Mouse (Mus musculus) lung, adult 2 months (tissue): ENCODE measurements around the gene Ubc. TPM values are rescaled to one million over a fixed set of nuclear protein-coding genes. Genes with fewer than 3 reads are reported as not detected.

Experiments used
- DNase-seq: peaks from one replicate; pipeline ENCODE4 v3.0.0; 2022
- H3K4me1 ChIP-seq: fragments of 200-500 bp; 2 replicates; pipeline ENCODE4 v1.6.1; 2011; ENCODE audit warnings: low read length; ENCODE audit not compliant: control insufficient read depth, insufficient read depth
- H3K4me3 ChIP-seq: fragments of 200-500 bp; replicated peaks from 2 replicates; pipeline ENCODE3; 2011; ENCODE audit warnings: low read depth, mild to moderate bottlenecking, control low read depth, low read length; ENCODE audit errors: extremely low read depth
- CTCF ChIP-seq: fragments of 200-500 bp; IDR thresholded peaks from 2 replicates; pipeline ENCODE4 v1.5.1; 2011; ENCODE audit warnings: mild to moderate bottlenecking, low read length, control low read depth; ENCODE audit not compliant: insufficient read depth
- POLR2A ChIP-seq: fragments of 200-500 bp; IDR thresholded peaks from 2 replicates; pipeline ENCODE4 v1.6.1; 2011; ENCODE audit warnings: low read depth, mild to moderate bottlenecking, control low read depth, low read length, borderline replicate concordance; ENCODE audit errors: extremely low read depth
- WGBS: fragments of 180-500 bp; shearing (Covaris S2); methylation state at CpG from one replicate; pipeline ENCODE4 v1.1.7; 2018; 5-methylcytosine and 5-hydroxymethylcytosine counted together
- polyA plus RNA-seq: library from polyadenylated mRNA; depleted of rRNA; stranded (reverse); fragments of >200 nt; gene quantifications from 2 replicates; pipeline ENCODE4 v1.2.3, GENCODE M21; 2012; rRNA removed

Gene Ubc
- polyA plus RNA-seq, 1 experiment, result 874 TPM

DNA sequence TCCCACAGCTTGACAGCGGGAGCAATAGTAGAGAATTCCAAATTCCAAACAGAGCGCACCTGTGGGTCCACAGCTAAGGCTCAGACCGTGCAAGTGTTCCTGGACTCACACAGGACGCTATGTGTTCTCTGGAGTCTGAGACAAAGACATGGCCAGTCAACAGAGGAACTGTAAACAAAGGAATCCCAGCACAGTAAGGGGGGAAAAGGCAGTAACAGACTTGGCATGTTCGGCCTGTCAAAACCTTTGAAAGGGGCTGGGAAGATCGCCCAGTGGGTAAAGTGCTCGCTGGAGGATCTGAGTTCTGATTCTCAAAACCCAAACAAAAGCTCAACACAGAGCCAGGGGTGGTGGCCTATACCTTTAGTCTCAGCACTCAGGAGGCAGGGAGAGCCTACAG, 52.5 kb downstream of the Ubc start:
- TF ChIP-seq POLR2A, result no peak
- TF ChIP-seq CTCF, result no peak
- WGBS, result 52% methylated on average over 7 of the region's 7 CpGs
- DNase-seq, result no peak
- no peak overlapping the region for H3K4me3 ChIP-seq
- H3K4me1 ChIP-seq, result peaks cover 8% of the 10 kb centered on the region

DNA sequence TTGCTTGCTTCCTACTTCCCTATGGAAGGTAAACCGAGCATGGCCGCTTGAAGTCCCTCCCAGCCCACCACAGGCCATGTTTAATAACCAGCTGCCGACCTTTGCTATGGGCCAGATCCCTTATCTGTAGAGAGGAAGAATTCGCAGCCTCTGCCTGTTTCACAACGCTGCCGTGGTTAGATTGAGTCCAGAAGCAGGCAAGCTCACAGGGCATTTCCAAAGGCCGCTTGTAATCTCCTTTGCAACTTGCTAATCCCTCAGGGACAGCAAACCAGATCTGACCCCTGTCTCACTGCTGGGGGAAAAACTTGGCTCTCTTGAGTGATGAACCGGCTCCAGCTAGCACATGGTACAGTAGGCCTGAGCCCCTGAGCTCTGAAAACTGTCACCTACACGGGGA, 53.0 kb downstream of the Ubc start:
- no peak for DNase-seq
- 48% methylated on average over 9 of the region's 9 CpGs for WGBS
- TF ChIP-seq CTCF, result no peak
- TF ChIP-seq POLR2A, result no peak
- H3K4me1 ChIP-seq, result peaks cover 13% of the 10 kb centered on the region
- no peak overlapping the region for H3K4me3 ChIP-seq

Other genes starting within 250 kb of the Ubc start
- 65.5 and 78.9 TPM in 2 replicates for gene Ncor2, start 211.0 kb downstream of the Ubc start, polyA plus RNA-seq
- gene Scarb1, start 49.1 kb downstream of the Ubc start, polyA plus RNA-seq, result 173 and 196 TPM in 2 replicates
- gene Gm10382, start 880 bp downstream of the Ubc start, polyA plus RNA-seq, result 0.20 and 0.25 TPM in 2 replicates
- gene Dhx37, start 43.9 kb upstream of the Ubc start, polyA plus RNA-seq, result 11.1 and 13.4 TPM in 2 replicates
- 5.0 and 8.2 TPM in 2 replicates for gene Bri3bp, start 51.4 kb upstream of the Ubc start, polyA plus RNA-seq
- gene Aacs, start 85.6 kb upstream of the Ubc start, polyA plus RNA-seq, result 53.0 and 58.6 TPM in 2 replicates
- gene Tmem132b, start 141.6 kb upstream of the Ubc start, polyA plus RNA-seq, result 0.05 and 0.18 TPM in 2 replicates